Mouse (Mus musculus) thymus, postnatal 0 days (tissue): ENCODE results near the gene Vps18. TPM values are rescaled to one million over a fixed set of nuclear protein-coding genes. Genes with fewer than 3 reads are reported as not detected.

Experiments used
- DNase-seq: peaks from one replicate; pipeline ENCODE4 v3.0.0-alpha.2; 2015; ENCODE audit warnings: low spot score
- polyA plus RNA-seq: library from polyadenylated mRNA; unstranded; fragments of >200 nt; fragmentation: Nextera tagmentation; extraction: Ambion mirVana; gene quantifications from 2 replicates; pipeline ENCODE4 v1.2.1, GENCODE M21; 2015

The Vps18 gene
- polyA plus RNA-seq, 1 experiment from 2014 or later, result 12.3 TPM

GRCm38 (mm10) chr2:119321771-119322586 lies 33.4 kb downstream of the Vps18 start:
- DNase-seq, result no peak

- peak; percentile 35 for DNase-seq
Observed at GRCm38 (mm10) chr2:119322587-119323300, 34.2 kb downstream of the Vps18 start.

GRCm38 (mm10) chr2:119323866-119324575 lies 35.5 kb downstream of the Vps18 start:
- no peak for DNase-seq

GRCm38 (mm10) chr2:119324576-119325318 lies 36.2 kb downstream of the Vps18 start:
- peak; percentile 20 for DNase-seq

- DNase-seq, result peak; percentile 26
Observed at GRCm38 (mm10) chr2:119325568-119326143, 37.1 kb downstream of the Vps18 start, which contains the start of gene Dll4. Gene Dll4, plus strand, starts transcription at chr2:119325784.

- no peak for DNase-seq
Observed at GRCm38 (mm10) chr2:119326161-119327101, 37.9 kb downstream of the Vps18 start.

GRCm38 (mm10) chr2:119327102-119327480 lies 38.6 kb downstream of the Vps18 start:
- peak; percentile 51 for DNase-seq

GRCm38 (mm10) chr2:119327942-119328526 lies 39.5 kb downstream of the Vps18 start:
- no peak for DNase-seq

GRCm38 (mm10) chr2:119328546-119328945 lies 40.0 kb downstream of the Vps18 start:
- DNase-seq, result no peak

- no peak for DNase-seq
Observed at GRCm38 (mm10) chr2:119329123-119329817, 40.7 kb downstream of the Vps18 start.

- DNase-seq, result no peak
Observed at GRCm38 (mm10) chr2:119330795-119331194, 42.3 kb downstream of the Vps18 start.

- DNase-seq, result no peak
Observed at GRCm38 (mm10) chr2:119332177-119332661, 43.7 kb downstream of the Vps18 start.

- no peak for DNase-seq
Observed at GRCm38 (mm10) chr2:119334135-119334534, 45.6 kb downstream of the Vps18 start.

GRCm38 (mm10) chr2:119334964-119335525 lies 46.5 kb downstream of the Vps18 start:
- DNase-seq, result no peak

- DNase-seq, result no peak
Observed at GRCm38 (mm10) chr2:119335535-119335934, 47.0 kb downstream of the Vps18 start.

GRCm38 (mm10) chr2:119336002-119336401 lies 47.5 kb downstream of the Vps18 start:
- DNase-seq, result no peak

GRCm38 (mm10) chr2:119336470-119336869 lies 47.9 kb downstream of the Vps18 start:
- DNase-seq, result no peak
